28 mouse cellular contexts compared by ENCODE assay signal in genomic region chr2:57982248-57982647, GRCm38 (mm10). TPM values are rescaled to one million over a fixed set of nuclear protein-coding genes. Genes with fewer than 3 reads are reported as not detected.
DNase-seq lines count a peak whose midpoint lies in the region; ATAC-seq and TF ChIP-seq lines count a peak whose summit lies in the region.
"Had no signal": no experiment of that assay in that cellular context is flagged by ENCODE, and none has a peak within 500 bp of the region (broad histone marks: within the 10 kb centered on the region; RNA-seq: fewer than 3 reads in every experiment).

No protein-coding gene starts in this region.

- peak; percentile 56 for TF ChIP-seq CTCF in layer of hippocampus, adult 2 months (conservative IDR thresholded peaks at IDR 0.05)

- no peak overlapping the region for H3K4me3 ChIP-seq in layer of hippocampus, adult 2 months
- H3K4me3 ChIP-seq: embryonic facial prominence, embryonic 13.5 days; embryonic facial prominence, embryonic 15.5 days; erythroblast, embryonic 14.5 days; forebrain, embryonic 10.5 days; forebrain, embryonic 12.5 days had no signal

- peak; percentile 83 for ATAC-seq in frontal cortex, adult (ENCODE audit: low TSS enrichment)
- ATAC-seq: activated CD4-positive, CD25-positive, alpha-beta regulatory T cell, adult 4 months; forebrain, embryonic 14.5 days; forebrain, embryonic 16.5 days; Patski had no signal

- H3K27ac ChIP-seq in layer of hippocampus, adult 2 months, result no peak overlapping the region
- H3K27ac ChIP-seq: embryonic facial prominence, embryonic 13.5 days; embryonic facial prominence, embryonic 15.5 days; forebrain, embryonic 10.5 days; forebrain, embryonic 12.5 days had no signal

- no peak for DNase-seq in frontal cortex, adult 2 months (ENCODE audit: extremely low spot score in 1 of 2, low spot score in 1 of 2)
- no peak for DNase-seq in layer of hippocampus, adult 2 months (ENCODE audit: low spot score in 2 of 2)
- DNase-seq in layer of hippocampus, adult 9-11 months, result no peak
- DNase-seq in 416B (ENCODE audit: low read depth), result peak; percentile 48
- DNase-seq in brain, adult 2 months (ENCODE audit: low read depth, low spot score), result peak; percentile 18
- no peak for DNase-seq in spleen, adult 12 weeks (ENCODE audit: low spot score)
- no peak for DNase-seq in c-Kit-positive CD71-positive TER-119-positive erythroid progenitor cells, embryonic 14.5 days (ENCODE audit: low spot score)
- DNase-seq: adrenal gland, adult 8-10 months; adrenal gland, postnatal 14 days; adrenal gland, postnatal 36 days; cerebellum, adult 11-12 months; cerebellum, adult 8-10 months; cerebellum, adult 9-11 months; cerebellum, postnatal 14 days; cerebellum, postnatal 36 days; embryo, embryonic 11 days had no signal

RNA-seq across cellular contexts. Expression of gene Galnt5, which starts 15.4 kb away (rescaled TPM):
- polyA plus RNA-seq in frontal cortex, adult 2 months (2012; rRNA removed), result 0.02 TPM in 1 of 2 replicates, not detected in the other
- total RNA-seq in layer of hippocampus, adult 2 months (2021), result under 1 TPM; 0.12 to 0.13 TPM
- total RNA-seq: adrenal gland, adult 8-10 months; G1E had no signal
- polyA plus RNA-seq: activated CD4-positive, CD25-positive, alpha-beta regulatory T cell, adult 4 months; C2C12; erythroblast, embryonic 14.5 days; G1E; Patski had no signal

Comparison
In these comparisons a context has a peak if more than half of its experiments do, and no peak if none do; other contexts are left out.
1. DNase-seq: peak in 416B (single experiment) and brain, adult 2 months (single experiment); none in frontal cortex, adult 2 months (0 of 2), layer of hippocampus, adult 2 months (0 of 2), layer of hippocampus, adult 9-11 months (single experiment), spleen, adult 12 weeks (single experiment) and c-Kit-positive CD71-positive TER-119-positive erythroid progenitor cells, embryonic 14.5 days (single experiment).